Mouse (Mus musculus) liver, embryonic 18 days (tissue): Measurements from ENCODE around the gene 4921501E09Rik. TPM values are rescaled to one million over a fixed set of nuclear protein-coding genes. Genes with fewer than 3 reads are reported as not detected.

Source experiments
- polyA plus RNA-seq: library from polyadenylated mRNA; depleted of rRNA; stranded (reverse); fragments of >200 nt; gene quantifications from 2 replicates; pipeline ENCODE4 v1.2.3, GENCODE M21; 2012; rRNA removed

The 4921501E09Rik gene
- not detected in 2 replicates for polyA plus RNA-seq

GRCm38 (mm10) chr17:33067958-33068357, at the start of gene 4921501E09Rik:
TSS of gene 4921501E09Rik (minus strand) at chr17:33068058.

GRCm38 (mm10) chr17:33089220-33089949, 21.5 kb upstream of the 4921501E09Rik start, which contains the start of gene Zfp563:
TSS of gene Zfp563 (plus strand) at chr17:33089310.

GRCm38 (mm10) chr17:33032900-33033891, 34.7 kb downstream of the 4921501E09Rik start, which contains the start of gene Zfp763:
TSS of gene Zfp763 (minus strand) at chr17:33033402.

Other genes with a start within 250 kb of the 4921501E09Rik start
- 1.2 and 1.3 TPM in 2 replicates for gene Zfp799, start 237.8 kb downstream of the 4921501E09Rik start, polyA plus RNA-seq
- gene Zfp870, start 176.4 kb downstream of the 4921501E09Rik start, polyA plus RNA-seq: 1.4 and 1.5 TPM in 2 replicates
- 0.07 and 0.25 TPM in 2 replicates for gene Cyp4f14, start 150.7 kb downstream of the 4921501E09Rik start, polyA plus RNA-seq
- gene Cyp4f13, start 120.7 kb downstream of the 4921501E09Rik start, polyA plus RNA-seq: 33.8 and 34.4 TPM in 2 replicates
- 1.6 and 1.8 TPM in 2 replicates for gene Zfp472, start 102.2 kb downstream of the 4921501E09Rik start, polyA plus RNA-seq
- gene Zfp952, start 74.9 kb downstream of the 4921501E09Rik start, polyA plus RNA-seq: 1.9 TPM in 2 replicates
- gene Zfp763, start 34.7 kb downstream of the 4921501E09Rik start, polyA plus RNA-seq: 0.87 and 0.97 TPM in 2 replicates
- gene Zfp563, start 21.3 kb upstream of the 4921501E09Rik start, polyA plus RNA-seq: 0.86 and 0.99 TPM in 2 replicates
- gene Morc2b, start 71.6 kb upstream of the 4921501E09Rik start, polyA plus RNA-seq: not detected in 2 replicates
- not detected in 2 replicates for gene Olfr55, start 100.4 kb upstream of the 4921501E09Rik start, polyA plus RNA-seq
- gene Olfr239, start 123.2 kb upstream of the 4921501E09Rik start, polyA plus RNA-seq: not detected in 2 replicates
- 0.01 TPM in 1 of 2 replicates, not detected in the other for gene Olfr1564, start 153.6 kb upstream of the 4921501E09Rik start, polyA plus RNA-seq
- gene Zfp955a, start 187.1 kb upstream of the 4921501E09Rik start, polyA plus RNA-seq: 1.8 TPM in 2 replicates
- gene Olfr63, start 196.6 kb upstream of the 4921501E09Rik start, polyA plus RNA-seq: not detected in 2 replicates
- gene Zfp955b, start 221.5 kb upstream of the 4921501E09Rik start, polyA plus RNA-seq: 1.3 and 1.5 TPM in 2 replicates